Mouse (Mus musculus): ENCODE results near the gene Ing5.
"Not testable (repeated sequence)": the region's sequence is repeated elsewhere in the genome, so short reads cannot be mapped to it uniquely, and the experiment has no call there.

The Ing5 gene

DNA sequence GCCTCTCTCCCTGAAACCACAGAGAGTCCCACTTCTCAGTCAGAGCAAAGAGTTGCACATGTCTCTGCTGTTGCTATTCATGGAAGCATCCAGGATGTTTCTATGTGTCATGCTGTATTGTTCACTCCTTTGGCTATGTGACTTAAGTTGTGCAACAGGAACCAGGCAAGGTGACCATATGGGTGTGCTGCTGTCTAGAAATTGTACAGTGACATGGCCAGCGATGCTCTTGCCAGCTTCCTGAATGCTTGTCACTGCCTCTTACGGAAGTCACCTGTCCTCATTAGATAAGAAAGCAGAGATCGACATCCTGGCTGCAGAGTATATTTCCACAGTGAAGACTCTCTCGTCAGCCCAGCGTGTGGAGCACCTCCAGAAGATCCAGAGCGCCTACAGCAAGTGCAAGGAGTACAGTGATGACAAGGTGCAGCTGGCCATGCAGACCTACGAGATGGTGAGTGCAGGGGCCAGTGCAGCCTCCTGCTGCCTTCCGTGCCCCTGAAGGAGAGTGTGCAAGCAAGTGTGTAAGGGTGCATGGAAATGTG, 7.8 kb downstream of the Ing5 start:
- DNase-seq (ENCODE audit: low read depth, low spot score) = no peak

DNA sequence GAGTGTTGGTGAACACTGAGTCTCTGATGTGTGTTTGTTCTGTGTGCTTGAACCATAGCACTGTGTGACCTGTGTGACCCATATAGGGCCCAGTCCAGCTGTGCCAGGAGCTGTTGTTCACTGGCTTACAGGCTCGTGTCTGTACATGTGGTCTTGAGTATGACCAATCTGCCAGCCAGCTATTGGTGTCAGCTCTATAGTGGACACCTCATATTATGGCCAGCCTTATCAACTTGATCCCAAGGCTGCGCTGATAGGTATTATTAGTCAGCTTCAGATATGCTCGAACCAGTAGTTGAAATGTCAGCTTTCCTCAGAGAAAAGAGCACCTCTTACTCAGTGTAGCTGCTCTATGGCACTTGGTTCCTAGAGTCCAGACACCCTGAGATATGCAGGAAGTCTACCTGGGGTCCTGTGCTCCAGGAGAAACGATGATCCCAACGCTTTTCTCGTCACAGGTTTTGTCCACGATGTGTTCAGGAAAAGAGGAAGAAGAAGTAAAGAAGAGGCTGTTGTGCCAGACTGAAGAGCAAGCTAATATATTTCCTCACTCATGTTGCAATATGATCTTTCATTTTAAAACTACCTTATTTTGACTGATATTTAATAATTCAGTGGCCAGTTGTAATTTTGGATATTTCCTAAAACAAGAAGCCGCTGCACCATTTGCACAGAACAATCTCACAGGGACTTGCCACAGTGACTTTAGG, 14.2 kb downstream of the Ing5 start:
- no peak for DNase-seq (ENCODE audit: low read depth, low spot score)

DNA sequence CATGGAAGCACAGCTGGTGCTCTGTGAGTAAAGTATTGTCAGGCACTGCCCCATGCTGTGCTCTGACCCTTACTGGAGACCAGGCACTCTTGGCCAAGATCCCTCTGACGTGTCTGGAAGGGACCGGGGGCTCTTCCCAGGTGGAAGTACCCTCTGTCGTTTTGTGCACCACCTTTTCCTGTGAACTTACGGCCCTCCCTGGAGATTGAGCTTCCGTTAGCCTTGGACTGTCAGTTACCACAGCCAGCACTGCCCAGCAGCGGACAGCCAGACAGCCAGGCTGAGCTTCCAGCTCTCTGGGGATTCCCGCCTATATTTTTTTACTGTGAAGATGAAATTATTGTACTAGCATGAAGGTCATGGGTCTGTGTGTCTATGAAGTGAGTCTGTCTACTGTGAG, 15.0 kb downstream of the Ing5 start:
- no peak for DNase-seq (ENCODE audit: low read depth, low spot score)

DNA sequence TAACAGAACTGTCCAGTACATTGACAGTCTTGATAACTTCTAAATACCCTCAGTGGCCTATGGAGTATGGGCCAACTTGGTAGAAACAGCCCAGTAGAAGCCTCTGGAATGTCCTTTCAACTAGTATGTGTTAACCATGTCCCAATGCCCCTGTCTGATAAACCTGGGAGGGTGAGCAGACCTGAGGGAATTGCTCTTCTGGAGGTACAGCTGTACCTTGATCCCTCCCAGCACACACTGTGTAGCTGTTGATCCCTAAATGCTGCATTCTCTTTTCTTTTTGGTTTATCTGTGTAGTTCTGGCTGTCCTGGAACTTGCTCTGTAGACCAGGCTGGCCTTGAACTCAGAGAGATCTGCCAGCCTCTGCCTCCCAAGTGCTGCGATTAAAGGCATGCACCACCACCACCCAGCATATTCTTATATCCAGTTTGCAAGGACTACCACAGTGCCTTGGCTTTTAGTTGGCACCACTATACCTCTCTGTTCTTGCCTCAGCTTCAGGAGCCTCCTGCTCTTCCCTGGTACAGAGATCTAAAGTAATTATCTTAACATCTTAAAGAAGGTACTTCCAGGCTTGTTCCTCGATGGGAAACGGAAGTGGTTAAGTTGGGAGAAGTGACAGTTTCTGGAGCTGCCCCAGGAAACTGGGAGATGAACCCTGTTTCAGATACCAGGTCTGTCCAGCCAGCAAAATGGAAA, 20.2 kb downstream of the Ing5 start:
- no peak for DNase-seq (ENCODE audit: low read depth, low spot score)

DNA sequence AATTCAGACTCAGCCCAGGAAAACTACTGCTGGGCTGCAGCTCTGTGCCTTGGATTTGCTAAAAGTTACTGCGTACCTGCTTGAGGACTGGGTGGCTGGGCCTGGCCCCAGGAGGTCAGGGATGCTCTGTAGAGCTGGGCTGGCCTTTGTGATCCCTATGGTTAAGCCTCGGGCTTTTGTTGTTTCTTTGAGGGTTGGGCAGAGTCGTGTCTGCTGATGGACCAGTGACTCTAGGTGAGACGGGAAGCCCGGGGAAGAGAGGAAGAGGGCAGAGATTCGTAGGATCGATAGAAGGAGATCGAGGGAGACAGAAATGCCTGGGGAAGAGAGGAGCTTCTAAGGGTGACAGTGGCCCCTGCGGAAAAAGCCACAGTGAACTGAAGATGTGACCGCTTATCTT, 20.8 kb downstream of the Ing5 start, which contains the start of gene D2hgdh:
Gene D2hgdh, plus strand, starts transcription at position 301 of the 400 bp plus-strand sequence.
- DNase-seq (ENCODE audit: low read depth, low spot score) = no peak

DNA sequence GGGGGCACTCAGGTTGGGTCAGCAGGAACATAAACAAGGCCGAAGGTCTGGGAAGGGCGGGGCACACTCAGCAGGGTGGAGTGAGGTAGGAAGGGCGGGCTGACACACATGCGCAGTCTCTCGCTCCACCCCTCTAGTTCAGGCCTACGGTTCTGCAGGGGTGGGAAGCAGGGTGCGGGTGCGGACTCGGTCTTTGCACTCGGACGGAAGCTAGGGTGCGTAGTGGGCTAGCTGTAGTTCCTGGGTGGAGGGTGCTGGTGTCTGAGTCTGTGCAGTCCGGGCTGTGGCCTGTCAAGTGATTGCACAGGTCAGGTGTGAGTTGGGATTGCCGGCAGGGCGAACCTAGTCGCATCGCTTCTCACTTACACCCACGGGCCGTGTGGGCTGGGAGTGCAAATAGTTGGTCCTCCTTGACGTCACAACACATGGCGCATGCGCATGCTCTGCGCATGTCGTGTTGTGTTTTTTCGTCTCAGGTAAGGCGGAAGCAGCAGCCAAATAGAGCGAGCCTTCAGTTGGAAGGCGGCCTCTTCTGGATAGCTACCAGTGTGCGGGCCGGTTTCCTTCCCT, 21.4 kb downstream of the Ing5 start:
- DNase-seq (ENCODE audit: low read depth, low spot score) = peak; percentile 100

DNA sequence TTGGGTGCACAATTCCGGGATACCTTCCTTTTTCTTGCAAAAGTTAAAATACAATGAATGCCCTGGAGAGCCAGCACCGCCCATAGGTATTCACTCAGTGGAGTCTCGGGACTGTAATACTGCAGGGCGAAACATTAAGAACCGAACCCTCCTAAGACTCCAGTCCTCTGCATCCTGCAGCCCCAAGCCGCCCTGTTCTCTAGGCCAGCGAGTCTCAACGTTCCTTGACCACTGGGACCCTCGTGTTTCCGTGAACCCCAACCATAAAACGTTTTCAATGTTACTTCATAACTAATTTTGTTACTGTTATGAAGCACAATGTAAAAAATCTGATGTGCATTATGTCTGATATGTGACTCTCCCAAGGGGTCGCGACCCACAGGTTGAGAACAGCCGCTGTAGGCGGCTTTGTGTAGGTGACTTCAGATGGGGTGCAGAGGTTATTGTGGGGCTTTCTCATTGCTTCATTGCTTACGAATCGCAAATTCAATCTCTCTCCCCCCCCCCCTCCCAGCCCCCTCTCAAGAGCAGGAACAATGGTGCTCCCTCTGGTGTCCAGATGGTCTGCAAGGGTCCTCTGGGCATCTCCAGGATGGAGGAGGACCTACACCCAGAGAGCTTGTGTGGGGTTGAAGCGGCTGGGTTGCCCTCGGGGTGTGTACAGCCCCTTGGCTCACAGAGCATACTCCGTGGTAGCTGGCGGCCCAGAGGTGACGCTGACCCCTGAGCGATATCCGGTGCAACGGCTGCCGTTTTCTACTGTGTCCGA, 22.2 kb downstream of the Ing5 start:
- DNase-seq (ENCODE audit: low read depth, low spot score) = no peak

DNA sequence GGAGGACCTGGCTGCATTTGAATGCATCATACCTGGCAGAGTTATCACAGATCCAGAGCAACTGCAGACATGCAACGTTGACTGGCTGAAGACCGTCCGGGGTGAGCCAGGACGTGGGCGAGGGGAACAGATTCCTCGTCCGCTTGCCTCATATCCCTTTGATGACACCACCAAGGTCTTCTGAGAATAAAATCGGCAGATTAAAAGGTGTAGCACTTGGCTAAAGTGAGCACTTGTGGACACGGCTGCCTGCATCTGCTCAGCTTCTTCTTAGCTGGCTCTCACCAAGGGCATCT, 22.7 kb downstream of the Ing5 start:
- DNase-seq (ENCODE audit: low read depth, low spot score) = no peak

DNA sequence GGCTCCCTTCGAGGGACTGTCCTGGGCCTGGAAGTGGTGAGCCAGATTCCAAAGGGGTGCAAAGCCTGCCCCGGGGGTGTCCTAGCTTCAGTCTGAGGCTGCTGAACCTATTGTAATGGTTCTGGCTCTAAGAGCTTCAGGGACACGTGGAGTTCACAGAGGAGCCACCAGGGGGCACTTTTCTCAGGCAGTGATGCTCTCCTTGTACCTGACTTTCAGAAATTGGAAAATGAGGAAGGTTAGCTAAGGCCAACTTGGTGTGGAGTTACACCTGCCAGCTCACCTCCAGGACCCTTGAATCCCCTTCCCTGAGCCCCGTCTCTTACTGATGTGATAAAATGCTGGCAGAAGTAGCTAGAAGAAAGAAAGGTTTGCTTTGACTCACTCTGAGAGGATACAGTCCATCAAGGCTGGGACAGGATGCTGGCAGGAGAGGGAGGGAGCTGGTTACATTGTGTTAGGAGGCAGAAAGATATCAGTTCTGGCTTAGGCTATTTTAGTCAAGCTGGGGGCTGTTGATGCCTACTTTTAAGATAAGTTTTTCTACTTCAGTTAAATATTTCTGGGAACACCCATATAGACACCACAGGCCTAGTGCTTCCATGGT, 29.1 kb downstream of the Ing5 start:
- not testable (repeated sequence) for DNase-seq (ENCODE audit: low read depth, low spot score)

DNA sequence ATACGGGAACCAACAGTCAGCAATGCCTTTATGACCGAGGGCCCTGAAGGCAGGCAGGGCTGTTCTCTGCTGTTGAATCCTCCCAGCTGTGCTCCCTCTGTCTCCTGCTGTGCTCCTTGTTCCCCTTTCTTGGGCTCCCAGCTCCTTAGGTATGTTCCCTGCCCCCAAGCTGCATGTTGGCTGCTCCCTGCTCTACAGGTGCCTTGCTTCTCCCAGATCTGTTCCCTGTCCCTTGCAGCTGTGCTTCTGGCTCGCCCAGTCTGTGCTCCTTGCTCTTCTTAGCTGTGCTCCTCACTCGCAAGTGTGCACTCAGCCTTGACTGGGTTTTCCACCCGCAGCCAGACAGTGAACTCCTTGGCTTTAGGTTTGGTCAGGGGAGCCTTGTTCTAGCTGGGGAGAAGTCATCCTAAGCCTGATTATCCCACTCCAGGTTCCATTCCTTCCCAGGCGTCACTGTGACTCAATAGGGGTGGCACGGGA, 30.9 kb downstream of the Ing5 start:
- no peak for DNase-seq (ENCODE audit: low read depth, low spot score)

DNA sequence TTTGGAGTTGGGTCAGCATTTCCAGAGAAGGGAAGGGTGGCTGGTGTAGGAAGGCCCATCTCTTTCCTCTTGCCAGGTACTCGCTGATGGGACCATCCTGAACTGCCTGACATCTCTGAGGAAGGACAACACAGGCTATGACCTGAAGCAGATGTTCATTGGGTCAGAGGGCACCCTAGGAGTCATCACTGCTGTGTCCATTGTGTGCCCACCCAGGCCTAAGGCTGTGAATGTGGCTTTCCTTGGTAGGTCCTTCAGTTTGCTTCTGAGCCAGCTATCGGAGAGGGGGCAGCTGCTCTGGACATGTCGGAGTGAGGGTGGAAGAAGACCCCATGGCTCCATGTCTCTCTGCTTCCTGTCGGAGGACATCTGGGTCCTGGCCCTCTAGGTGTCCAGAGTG, 31.4 kb downstream of the Ing5 start:
- no peak for DNase-seq (ENCODE audit: low read depth, low spot score)

DNA sequence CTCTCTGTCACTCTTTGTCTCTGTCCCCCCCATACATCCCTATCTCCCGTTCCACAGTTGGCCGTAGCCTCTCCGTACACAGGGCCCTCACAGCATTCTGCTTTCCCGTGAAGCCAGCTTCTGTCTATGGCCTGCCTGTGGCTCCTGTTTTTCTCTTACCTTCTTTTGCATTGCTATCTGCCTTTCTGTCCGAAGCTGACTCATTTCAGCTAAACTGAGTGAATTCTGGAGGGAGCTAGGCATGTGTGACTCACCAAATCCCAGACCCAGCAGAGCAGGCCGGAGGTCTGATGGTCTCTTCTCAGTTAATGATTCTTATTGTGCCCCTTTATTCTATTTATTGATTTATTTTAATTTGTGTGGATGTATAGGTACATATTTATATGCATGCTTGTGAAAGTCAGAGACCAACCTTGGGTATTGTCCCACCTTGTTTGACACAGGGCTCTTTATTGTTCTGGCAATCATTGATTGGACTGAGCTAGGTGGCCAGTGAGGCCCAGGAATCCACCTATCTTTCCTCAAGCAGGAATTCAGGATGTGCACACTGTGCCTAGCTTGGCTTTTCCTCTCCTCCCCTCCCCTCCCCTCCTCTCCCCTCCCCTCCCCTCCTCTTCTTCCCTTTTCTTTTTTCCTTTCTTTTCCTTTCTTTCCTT, 32.2 kb downstream of the Ing5 start:
- DNase-seq (ENCODE audit: low read depth, low spot score) = peak; percentile 32

DNA sequence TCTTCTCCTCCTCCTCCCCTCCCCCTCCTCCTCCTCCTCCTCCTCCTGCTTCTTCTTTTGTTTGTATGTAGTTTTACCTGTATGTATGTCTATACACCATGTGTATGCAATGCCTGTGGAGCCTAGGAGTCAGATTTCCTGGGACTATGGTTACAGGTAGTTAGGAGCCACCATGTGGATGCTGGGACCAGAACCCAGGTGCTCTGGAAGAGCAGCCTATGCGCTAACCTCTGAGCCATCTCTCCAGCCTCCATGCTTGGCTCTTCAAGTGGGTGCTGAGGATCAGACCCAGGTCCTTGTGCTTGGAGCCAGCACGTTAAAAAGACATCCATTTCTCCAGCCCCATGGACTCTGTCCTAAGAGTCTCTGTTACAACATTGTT, 32.8 kb downstream of the Ing5 start:
- no peak for DNase-seq (ENCODE audit: low read depth, low spot score)

DNA sequence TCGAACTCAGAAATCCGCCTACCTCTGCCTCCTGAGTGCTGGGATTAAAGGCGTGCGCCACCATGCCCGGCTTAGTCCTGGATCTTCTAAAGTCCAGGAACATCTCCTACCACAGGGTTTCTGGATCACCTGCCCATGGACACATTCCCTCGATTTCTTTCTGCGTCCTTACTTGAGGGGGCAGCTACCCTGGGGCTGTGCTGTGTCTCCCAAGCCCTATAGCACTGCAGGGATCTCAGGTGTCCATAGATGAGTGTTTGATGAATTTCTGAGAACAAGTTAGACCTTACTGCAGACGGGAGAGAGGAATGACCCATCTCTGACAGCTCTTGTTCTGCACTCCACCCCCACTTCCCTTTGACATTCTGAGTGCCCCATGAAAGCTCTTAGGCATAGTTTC, 33.6 kb downstream of the Ing5 start:
- DNase-seq (ENCODE audit: low read depth, low spot score) = no peak

DNA sequence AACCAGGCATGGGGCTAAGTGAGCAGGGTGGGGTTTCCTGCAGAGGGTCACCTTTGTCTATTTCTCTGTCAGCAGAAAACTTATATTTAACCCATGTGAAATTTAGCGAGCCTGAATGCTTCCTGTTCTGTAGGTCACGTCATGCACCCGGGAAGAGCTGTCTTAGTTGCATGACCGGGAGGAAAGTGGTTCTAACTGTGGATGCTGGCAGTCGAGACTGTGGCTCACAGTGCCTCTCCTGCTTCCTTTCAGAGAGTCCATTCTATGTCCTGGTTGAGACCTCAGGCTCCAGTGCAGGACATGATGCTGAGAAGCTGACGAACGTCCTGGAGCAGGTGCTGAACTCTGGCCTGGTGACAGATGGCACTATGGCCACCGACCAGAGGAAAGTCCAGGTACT, 34.8 kb downstream of the Ing5 start:
- DNase-seq (ENCODE audit: low read depth, low spot score) = not testable (repeated sequence)

DNA sequence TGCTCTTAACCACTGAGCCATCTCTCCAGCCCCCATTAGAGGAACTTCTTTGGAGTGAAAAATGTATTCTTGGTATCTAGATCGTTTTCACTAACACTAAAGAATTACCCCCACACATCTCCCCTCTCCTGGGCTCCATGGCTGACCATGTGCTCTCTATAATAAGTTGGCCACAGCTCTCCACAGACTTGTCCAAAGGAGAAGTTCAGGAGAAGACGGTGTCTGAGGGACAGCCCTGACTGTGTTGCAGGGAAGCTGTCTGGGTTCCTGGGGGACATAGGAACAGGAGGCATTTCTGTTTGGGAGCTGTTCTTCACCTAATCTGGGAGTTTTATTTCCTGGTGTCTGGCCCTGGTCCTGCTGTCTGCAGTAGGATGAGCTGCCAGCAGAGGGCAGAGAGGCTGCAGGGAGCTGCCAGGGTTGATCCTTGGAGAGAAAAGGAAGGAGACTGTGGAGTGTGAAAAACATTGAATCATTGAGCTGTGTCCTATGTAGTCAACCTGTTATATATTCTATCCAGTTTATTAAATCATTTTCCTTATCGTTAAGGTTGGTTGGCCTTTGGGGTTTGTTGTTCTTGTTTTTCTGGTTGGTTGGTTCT, 42.1 kb downstream of the Ing5 start:
- not testable (repeated sequence) for DNase-seq (ENCODE audit: low read depth, low spot score)

DNA sequence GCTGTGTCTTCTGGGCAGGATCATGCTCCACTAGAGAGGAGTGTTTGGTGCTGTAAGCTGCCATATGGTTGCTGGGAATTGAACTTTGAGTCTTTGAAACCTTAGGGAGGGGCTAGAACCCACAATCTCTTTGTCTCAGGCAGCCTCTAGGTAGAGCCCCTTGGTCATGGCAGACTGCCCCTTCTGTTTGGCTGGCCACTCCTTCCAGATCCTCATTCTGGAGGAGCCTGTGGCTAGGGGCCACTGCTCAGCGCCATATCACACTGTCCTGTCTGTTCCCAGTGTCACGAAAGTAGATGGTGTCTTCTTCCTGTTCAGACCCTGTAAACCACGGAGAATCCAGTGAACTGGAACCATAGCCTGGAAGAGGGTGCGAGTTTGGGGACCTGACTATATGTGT, 52.0 kb downstream of the Ing5 start:
- not testable (repeated sequence) for DNase-seq (ENCODE audit: low read depth, low spot score)

DNA sequence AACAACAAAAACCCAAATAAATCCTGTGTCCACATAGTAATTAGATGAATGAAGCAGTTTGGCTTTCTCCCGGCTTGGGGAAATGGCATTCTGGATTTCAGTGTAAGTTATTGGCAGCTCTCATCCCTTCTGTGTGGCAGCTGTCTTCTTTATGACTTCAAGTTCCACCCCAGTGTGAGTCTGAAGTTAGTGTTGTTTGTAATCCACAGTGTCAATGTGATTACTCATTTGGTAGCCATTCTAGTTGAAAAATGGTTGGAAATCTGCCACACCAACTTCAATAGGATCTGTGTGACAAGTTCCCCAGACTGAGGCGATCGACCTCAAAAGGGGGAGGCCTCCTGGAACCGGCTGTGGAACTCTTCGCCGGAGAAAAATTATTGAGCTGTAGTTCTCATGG, 53.6 kb downstream of the Ing5 start:
- peak; percentile 44 for DNase-seq (ENCODE audit: low read depth, low spot score)

DNA sequence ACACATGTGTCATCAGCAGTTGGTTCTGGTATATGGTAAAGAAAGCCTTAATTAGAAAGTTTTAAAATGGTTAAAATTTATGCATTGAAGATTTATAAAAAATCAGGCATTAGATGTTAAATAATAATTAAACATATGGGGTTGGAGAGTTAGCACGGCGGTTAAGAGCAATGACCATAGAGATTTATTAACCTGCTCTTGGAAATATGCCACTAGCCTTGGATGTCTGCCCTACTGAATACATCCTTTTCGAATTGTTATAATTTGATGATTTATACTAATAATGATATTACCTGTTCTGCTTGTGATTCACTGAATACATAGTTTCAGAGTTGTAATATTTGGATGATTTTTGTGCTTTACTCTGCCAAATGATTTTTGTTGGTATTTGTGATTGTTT, 54.2 kb downstream of the Ing5 start:
- no peak for DNase-seq (ENCODE audit: low read depth, low spot score)

DNA sequence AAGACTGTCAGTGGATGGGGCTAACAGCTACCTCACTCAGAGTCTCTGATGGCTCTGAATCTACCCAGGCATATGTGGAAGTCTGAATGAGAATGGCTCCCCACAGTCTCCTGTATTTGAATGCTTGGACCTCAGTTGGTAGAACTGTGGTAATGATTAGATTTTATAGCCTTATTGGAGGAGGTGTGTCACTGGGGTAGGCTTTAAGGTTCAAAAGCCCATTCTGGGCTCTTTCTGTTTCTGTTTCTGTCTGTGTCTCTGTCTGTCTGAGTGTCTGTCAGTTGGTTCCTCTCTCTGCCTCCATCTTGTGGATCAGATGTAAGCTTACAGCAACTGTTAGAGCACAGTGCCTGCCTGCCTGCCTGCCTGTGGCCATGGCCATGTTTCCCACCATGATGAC, 55.9 kb downstream of the Ing5 start:
- no peak for DNase-seq (ENCODE audit: low read depth, low spot score)

DNA sequence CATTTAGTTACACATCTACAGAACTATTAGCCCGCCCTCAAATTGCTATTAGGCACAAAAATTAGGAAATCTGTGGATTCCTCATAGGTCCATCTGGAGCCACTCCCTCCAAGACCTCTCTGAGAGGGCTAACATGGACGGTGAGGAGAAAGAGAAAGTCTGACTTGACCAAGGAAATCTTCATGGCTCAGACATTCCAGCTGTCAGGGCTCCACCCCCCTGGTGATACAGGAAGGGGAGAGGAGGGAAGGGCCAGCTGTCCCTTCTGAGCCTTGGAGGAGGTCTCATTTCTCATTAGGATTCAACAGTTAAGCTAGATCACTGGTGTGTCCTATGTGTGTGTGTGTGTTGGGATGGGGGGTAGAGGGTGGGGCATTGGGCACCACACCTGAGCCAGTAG, 57.3 kb downstream of the Ing5 start, which contains the start of gene Gal3st2:
Gene Gal3st2, plus strand, starts transcription at position 259 of the 400 bp plus-strand sequence.
- DNase-seq (ENCODE audit: low read depth, low spot score) = not testable (repeated sequence)

All from brain, adult 2 months (tissue).